Mouse (Mus musculus) kidney, postnatal 25 days (tissue): ENCODE results near the gene Fbxl19.
"Not testable (repeated sequence)": the region's sequence is repeated elsewhere in the genome, so short reads cannot be mapped to it uniquely, and the experiment has no call there.

Experiments
- DNase-seq, 2 experiments: peaks; one replicate each; pipeline ENCODE4 v3.0.0; 2021; ENCODE audit warnings: mixed read lengths in 2 of 2

Fbxl19 gene

GRCm38 (mm10) chr7:127768997-127769593 is 24.8 kb downstream of the Fbxl19 start:
- DNase-seq, result peak; percentile 97

- DNase-seq, result peak; percentile 92 to 95
Observed at GRCm38 (mm10) chr7:127769651-127770038, 25.3 kb downstream of the Fbxl19 start, which contains the start of gene Orai3. Gene Orai3 (plus strand): TSS chr7:127769815.

- no peak for DNase-seq
Observed at GRCm38 (mm10) chr7:127770039-127770905, 25.9 kb downstream of the Fbxl19 start.

GRCm38 (mm10) chr7:127771262-127771661 is 26.9 kb downstream of the Fbxl19 start:
- no peak for DNase-seq

- DNase-seq, result no peak
Observed at GRCm38 (mm10) chr7:127772080-127772479, 27.7 kb downstream of the Fbxl19 start.

- DNase-seq, result no peak
Observed at GRCm38 (mm10) chr7:127772557-127772956, 28.2 kb downstream of the Fbxl19 start.

- DNase-seq, result peak; percentile 78 to 84
Observed at GRCm38 (mm10) chr7:127773664-127774384, 29.5 kb downstream of the Fbxl19 start.

GRCm38 (mm10) chr7:127775837-127776236 is 31.5 kb downstream of the Fbxl19 start:
- not testable (repeated sequence) for DNase-seq

- peak; percentile 91 to 95 for DNase-seq
Observed at GRCm38 (mm10) chr7:127776426-127776825, 32.1 kb downstream of the Fbxl19 start, which contains the start of gene Setd1a. Gene Setd1a (plus strand): TSS chr7:127776670.

GRCm38 (mm10) chr7:127776878-127777473 is 32.6 kb downstream of the Fbxl19 start:
- peak; percentile 98 to 99 for DNase-seq

- DNase-seq, result peak; percentile 64 to 82
Observed at GRCm38 (mm10) chr7:127777474-127778266, 33.3 kb downstream of the Fbxl19 start.

- DNase-seq, result no peak
Observed at GRCm38 (mm10) chr7:127778350-127778749, 34.0 kb downstream of the Fbxl19 start.

GRCm38 (mm10) chr7:127785308-127785707 is 41.0 kb downstream of the Fbxl19 start, which contains the start of gene Gm49388:
Gene Gm49388 (plus strand): TSS chr7:127785608.
- no peak for DNase-seq

GRCm38 (mm10) chr7:127797076-127797845 is 52.9 kb downstream of the Fbxl19 start:
- DNase-seq, result no peak

- DNase-seq, result no peak
Observed at GRCm38 (mm10) chr7:127798591-127798990, 54.2 kb downstream of the Fbxl19 start.

GRCm38 (mm10) chr7:127799211-127799610 is 54.9 kb downstream of the Fbxl19 start:
- DNase-seq, result no peak

GRCm38 (mm10) chr7:127799738-127800137 is 55.4 kb downstream of the Fbxl19 start:
- DNase-seq, result peak in 1 of 2 experiments; percentile 31

GRCm38 (mm10) chr7:127800435-127801009 is 56.2 kb downstream of the Fbxl19 start, which contains the start of gene Hsd3b7:
Gene Hsd3b7 (plus strand): TSS chr7:127800604.
- DNase-seq, result peak; percentile 96

- DNase-seq, result peak in 1 of 2 experiments; percentile 58
Observed at GRCm38 (mm10) chr7:127801010-127801621, 56.8 kb downstream of the Fbxl19 start.

- DNase-seq, result peak in 1 of 2 experiments; percentile 43
Observed at GRCm38 (mm10) chr7:127802313-127802712, 58.0 kb downstream of the Fbxl19 start.
